Mouse (Mus musculus) cerebellum, adult 8-10 months (tissue): ENCODE measurements around the gene Fndc8.
"Not testable (repeated sequence)": the region's sequence is repeated elsewhere in the genome, so short reads cannot be mapped to it uniquely, and the experiment has no call there.

Source experiments
- DNase-seq: peaks from one replicate; pipeline ENCODE4 v3.0.0; 2022

Gene Fndc8

GRCm38 (mm10) chr11:82920768-82921167 lies 28.8 kb downstream of the Fndc8 start:
- no peak for DNase-seq

- no peak for DNase-seq
These were observed 29.8 kb downstream of the Fndc8 start for GRCm38 (mm10) chr11:82921691-82922090.

- DNase-seq: not testable (repeated sequence)
These were observed 32.0 kb downstream of the Fndc8 start for GRCm38 (mm10) chr11:82923910-82924309.

- DNase-seq: no peak
These were observed 37.1 kb downstream of the Fndc8 start for GRCm38 (mm10) chr11:82928897-82929632.

GRCm38 (mm10) chr11:82929633-82929950 lies 37.7 kb downstream of the Fndc8 start:
- no peak for DNase-seq

GRCm38 (mm10) chr11:82930391-82930955 lies 38.5 kb downstream of the Fndc8 start:
- not testable (repeated sequence) for DNase-seq

GRCm38 (mm10) chr11:82931161-82931560 lies 39.2 kb downstream of the Fndc8 start:
- DNase-seq: not testable (repeated sequence)

GRCm38 (mm10) chr11:82931671-82932450 lies 39.9 kb downstream of the Fndc8 start:
- DNase-seq: not testable (repeated sequence)

- DNase-seq: no peak
These were observed 41.3 kb downstream of the Fndc8 start for GRCm38 (mm10) chr11:82933186-82933585.

- DNase-seq: no peak
These were observed 51.4 kb downstream of the Fndc8 start for GRCm38 (mm10) chr11:82943336-82943735.

GRCm38 (mm10) chr11:82945636-82946035 lies 53.7 kb downstream of the Fndc8 start:
- DNase-seq: no peak

GRCm38 (mm10) chr11:82947457-82947856 lies 55.5 kb downstream of the Fndc8 start:
- DNase-seq: no peak

GRCm38 (mm10) chr11:82949036-82949435 lies 57.1 kb downstream of the Fndc8 start:
- no peak for DNase-seq
